Mouse (Mus musculus): Measurements from ENCODE around the gene Ankrd23. TPM values are rescaled to one million over a fixed set of nuclear protein-coding genes. Genes with fewer than 3 reads are reported as not detected.

Gene Ankrd23
- polyA plus RNA-seq, 1 experiment from 2014 or later, result 10.5 TPM

DNA sequence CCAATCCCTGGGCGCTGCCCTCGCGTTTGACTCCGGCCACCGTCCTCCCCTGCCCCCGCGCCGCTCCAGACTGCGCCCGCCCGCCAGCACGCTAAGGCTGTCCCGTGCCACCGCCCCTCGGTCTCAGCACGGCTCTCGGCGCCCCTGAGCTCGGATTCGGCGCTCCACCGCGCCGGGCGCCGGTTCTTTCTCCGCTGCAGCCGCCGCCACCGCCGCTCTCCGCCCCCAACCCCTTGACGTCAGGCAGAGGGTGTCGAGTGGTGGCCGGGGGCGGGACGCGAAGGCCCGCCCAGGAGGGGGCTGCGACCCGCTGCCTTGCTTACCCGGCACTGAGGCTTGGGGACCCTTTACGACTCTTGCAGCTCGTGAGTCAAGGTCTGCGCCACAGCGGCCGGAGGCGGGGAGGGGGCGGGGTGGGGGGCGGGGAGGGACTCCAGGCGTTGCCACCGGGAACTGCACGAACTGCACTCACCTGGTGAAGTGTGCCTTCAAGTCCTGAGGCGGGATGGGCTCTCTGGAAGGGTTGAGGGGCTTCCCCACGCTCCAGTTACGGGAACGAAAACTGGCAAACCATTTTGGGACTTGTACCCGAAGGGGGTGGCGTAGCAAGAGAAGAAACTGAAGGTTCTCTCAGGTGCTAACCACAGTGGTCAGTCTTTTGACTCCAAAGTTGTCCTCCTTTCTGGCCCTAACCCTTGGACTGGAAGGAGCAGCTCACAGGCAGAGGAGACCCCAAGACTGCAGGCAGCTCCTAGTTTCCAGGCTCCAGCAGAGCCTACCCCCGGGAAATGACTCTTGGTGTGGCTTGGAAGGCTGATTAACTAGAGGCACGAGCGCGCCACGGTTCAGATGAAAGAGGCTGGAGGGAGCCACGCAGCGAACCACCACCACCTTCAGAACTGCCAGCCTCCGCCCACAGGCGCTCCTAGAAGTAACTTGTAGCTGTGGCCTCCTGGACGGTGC, 21.6 kb upstream of the Ankrd23 start, which contains the start of gene Sema4c:
Gene Sema4c, minus strand, starts transcription at position 319 of the 963 bp plus-strand sequence.
- peak; percentile 70 for ATAC-seq (ENCODE audit: low FRiP score, low TSS enrichment)

GRCm38 (mm10) chr1:36557457-36558011, 20.9 kb upstream of the Ankrd23 start:
- under 1% methylated on average over 48 of the region's 48 CpGs for WGBS
- H3K27me3 ChIP-seq (ENCODE audit: control insufficient read depth, insufficient read depth, low read length), result no peaks in the 10 kb centered on the region
- H3K27ac ChIP-seq (replicated peaks; ENCODE audit: low read depth, low read length), result peak overlapping the region; percentile 98
- ATAC-seq (ENCODE audit: low FRiP score, low TSS enrichment), result peak; percentile 57
- peaks cover 29% of the 10 kb centered on the region for H3K36me3 ChIP-seq (ENCODE audit: control insufficient read depth, insufficient read depth, low read length)
- no peaks in the 10 kb centered on the region for H3K9me3 ChIP-seq (ENCODE audit: control insufficient read depth, low read length)
- H3K4me1 ChIP-seq (ENCODE audit: control insufficient read depth, insufficient read depth, low read length), result peaks cover 28% of the 10 kb centered on the region
- peak; percentile 84 for DNase-seq
- peak overlapping the region; percentile 100 for H3K4me2 ChIP-seq (ENCODE audit: low read length)
- H3K9ac ChIP-seq (replicated peaks; ENCODE audit: low read length), result peak overlapping the region; percentile 99
- peak overlapping the region; percentile 99 for H3K4me3 ChIP-seq (replicated peaks; ENCODE audit: low read depth, low read length)

More for the DNA sequence above, 21.6 kb upstream of the Ankrd23 start, which contains the start of gene Sema4c:
- no peaks in the 10 kb centered on the region for H3K9me3 ChIP-seq (ENCODE audit: control insufficient read depth, low read length)
- H3K27ac ChIP-seq (replicated peaks; ENCODE audit: low read depth, low read length), result peak within 1 kb of the TSS; percentile 98
- peaks cover 28% of the 10 kb centered on the region for H3K4me1 ChIP-seq (ENCODE audit: control insufficient read depth, insufficient read depth, low read length)
- H3K36me3 ChIP-seq (ENCODE audit: control insufficient read depth, insufficient read depth, low read length), result peaks cover 21% of the 10 kb centered on the region
- H3K4me3 ChIP-seq (replicated peaks; ENCODE audit: low read depth, low read length), result peak within 1 kb of the TSS; percentile 99
- peak within 1 kb of the TSS; percentile 100 for H3K4me2 ChIP-seq (ENCODE audit: low read length)
- under 1% methylated on average over 68 of the region's 69 CpGs for WGBS
- DNase-seq, result peak; percentile 90
- no peaks in the 10 kb centered on the region for H3K27me3 ChIP-seq (ENCODE audit: control insufficient read depth, insufficient read depth, low read length)
- H3K9ac ChIP-seq (replicated peaks; ENCODE audit: low read length), result peak within 1 kb of the TSS; percentile 99

- peak overlapping the region; percentile 100 for H3K4me2 ChIP-seq (ENCODE audit: low read length)
- H3K27ac ChIP-seq (replicated peaks; ENCODE audit: low read depth, low read length), result peak overlapping the region; percentile 98
- H3K9ac ChIP-seq (replicated peaks; ENCODE audit: low read length), result peak overlapping the region; percentile 99
- no peaks in the 10 kb centered on the region for H3K9me3 ChIP-seq (ENCODE audit: control insufficient read depth, low read length)
- H3K27me3 ChIP-seq (ENCODE audit: control insufficient read depth, insufficient read depth, low read length), result no peaks in the 10 kb centered on the region
- ATAC-seq (ENCODE audit: low FRiP score, low TSS enrichment) (peak; percentile 83), DNase-seq (peak; percentile 98)
- peaks cover 36% of the 10 kb centered on the region for H3K36me3 ChIP-seq (ENCODE audit: control insufficient read depth, insufficient read depth, low read length)
- under 1% methylated on average over 52 of the region's 52 CpGs for WGBS
- peaks cover 28% of the 10 kb centered on the region for H3K4me1 ChIP-seq (ENCODE audit: control insufficient read depth, insufficient read depth, low read length)
- H3K4me3 ChIP-seq (replicated peaks; ENCODE audit: low read depth, low read length), result peak overlapping the region; percentile 99
Measured at GRCm38 (mm10) chr1:36556553-36557456, 20.1 kb upstream of the Ankrd23 start.

- Histone ChIP-seq H3K4me1 (ENCODE audit: control insufficient read depth, insufficient read depth, low read length) (peaks cover 28% of the 10 kb centered on the region), H3K27ac (replicated peaks; ENCODE audit: low read depth, low read length) (peak overlapping the region; percentile 98), H3K9me3 (ENCODE audit: control insufficient read depth, low read length) (no peaks in the 10 kb centered on the region), H3K36me3 (ENCODE audit: control insufficient read depth, insufficient read depth, low read length) (peaks cover 45% of the 10 kb centered on the region), H3K9ac (replicated peaks; ENCODE audit: low read length) (peak overlapping the region; percentile 99), H3K4me2 (ENCODE audit: low read length) (peak overlapping the region; percentile 100), H3K4me3 (replicated peaks; ENCODE audit: low read depth, low read length) (peak overlapping the region; percentile 99), H3K27me3 (ENCODE audit: control insufficient read depth, insufficient read depth, low read length) (no peaks in the 10 kb centered on the region)
- 2% methylated on average over 8 of the region's 8 CpGs for WGBS
- no peak for ATAC-seq (ENCODE audit: low FRiP score, low TSS enrichment)
- peak; percentile 44 for DNase-seq
Measured at GRCm38 (mm10) chr1:36555798-36556395, 19.2 kb upstream of the Ankrd23 start.

- Histone ChIP-seq H3K27me3 (ENCODE audit: control insufficient read depth, insufficient read depth, low read length) (no peaks in the 10 kb centered on the region), H3K4me3 (replicated peaks; ENCODE audit: low read depth, low read length) (peak overlapping the region; percentile 99), H3K4me1 (ENCODE audit: control insufficient read depth, insufficient read depth, low read length) (peaks cover 28% of the 10 kb centered on the region), H3K27ac (replicated peaks; ENCODE audit: low read depth, low read length) (peak overlapping the region; percentile 98), H3K9ac (replicated peaks; ENCODE audit: low read length) (peak overlapping the region; percentile 99), H3K9me3 (ENCODE audit: control insufficient read depth, low read length) (no peaks in the 10 kb centered on the region), H3K4me2 (ENCODE audit: low read length) (peak overlapping the region; percentile 100), H3K36me3 (ENCODE audit: control insufficient read depth, insufficient read depth, low read length) (peaks cover 56% of the 10 kb centered on the region)
- ATAC-seq (ENCODE audit: low FRiP score, low TSS enrichment) (no peak), DNase-seq (no peak)
- 74% methylated on average over 21 of the region's 21 CpGs for WGBS
Measured at GRCm38 (mm10) chr1:36554633-36555399, 18.1 kb upstream of the Ankrd23 start.

DNA sequence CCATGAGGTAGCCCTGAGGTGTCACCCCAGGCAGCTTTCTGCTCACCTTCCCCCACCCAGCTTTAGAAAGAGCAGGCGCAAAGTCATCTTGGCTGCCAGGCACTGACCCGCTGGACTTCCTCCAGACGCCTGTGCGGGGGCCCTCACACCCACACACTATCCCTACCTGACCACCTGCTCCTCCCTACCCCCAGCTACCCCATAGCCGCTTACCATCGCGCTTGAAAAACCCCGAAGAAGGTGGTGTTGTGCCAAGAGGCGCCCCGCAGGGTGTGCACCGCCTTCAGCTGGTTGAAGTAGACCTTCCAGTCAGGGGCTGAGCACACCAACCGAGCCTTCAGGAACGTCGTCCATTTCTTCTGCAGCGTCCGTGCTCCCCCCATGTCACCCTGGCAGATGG, 15.8 kb upstream of the Ankrd23 start:
- Histone ChIP-seq H3K9me3 (ENCODE audit: control insufficient read depth, low read length) (no peaks in the 10 kb centered on the region), H3K4me1 (ENCODE audit: control insufficient read depth, insufficient read depth, low read length) (peaks cover 26% of the 10 kb centered on the region), H3K9ac (replicated peaks; ENCODE audit: low read length) (no peak overlapping the region), H3K4me3 (replicated peaks; ENCODE audit: low read depth, low read length) (no peak overlapping the region), H3K27ac (replicated peaks; ENCODE audit: low read depth, low read length) (no peak overlapping the region), H3K4me2 (ENCODE audit: low read length) (no peak overlapping the region), H3K36me3 (ENCODE audit: control insufficient read depth, insufficient read depth, low read length) (peaks cover 72% of the 10 kb centered on the region), H3K27me3 (ENCODE audit: control insufficient read depth, insufficient read depth, low read length) (no peaks in the 10 kb centered on the region)
- WGBS, result 88% methylated on average over 16 of the region's 16 CpGs
- no peak for DNase-seq
- ATAC-seq (ENCODE audit: low FRiP score, low TSS enrichment), result no peak

DNA sequence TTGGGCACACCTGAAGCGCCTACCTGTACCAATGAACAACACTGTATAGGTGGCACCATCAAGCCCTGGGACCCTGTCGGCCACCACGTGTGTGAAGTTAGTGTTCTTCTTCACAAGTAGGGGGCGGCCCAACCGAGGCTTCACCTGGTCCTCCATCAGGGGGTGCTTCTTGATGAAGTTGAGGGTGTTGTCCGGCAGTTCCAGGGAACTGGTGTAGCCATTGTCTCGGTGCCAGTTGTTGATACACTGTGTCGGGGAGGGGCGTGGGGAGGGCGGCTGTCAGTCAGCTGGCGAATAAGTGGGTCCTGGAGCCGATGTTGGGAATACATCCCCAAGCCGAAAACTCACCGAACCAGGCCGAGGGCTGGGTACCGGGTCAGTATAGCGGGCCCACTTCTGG, 15.2 kb upstream of the Ankrd23 start:
- WGBS, result 89% methylated on average over 17 of the region's 17 CpGs
- H3K9ac ChIP-seq (replicated peaks; ENCODE audit: low read length), result no peak overlapping the region
- ATAC-seq (ENCODE audit: low FRiP score, low TSS enrichment) (no peak), DNase-seq (no peak)
- H3K4me1 ChIP-seq (ENCODE audit: control insufficient read depth, insufficient read depth, low read length), result peaks cover 28% of the 10 kb centered on the region
- no peaks in the 10 kb centered on the region for H3K9me3 ChIP-seq (ENCODE audit: control insufficient read depth, low read length)
- H3K27me3 ChIP-seq (ENCODE audit: control insufficient read depth, insufficient read depth, low read length), result no peaks in the 10 kb centered on the region
- H3K27ac ChIP-seq (replicated peaks; ENCODE audit: low read depth, low read length), result no peak overlapping the region
- peaks cover 72% of the 10 kb centered on the region for H3K36me3 ChIP-seq (ENCODE audit: control insufficient read depth, insufficient read depth, low read length)
- H3K4me2 ChIP-seq (ENCODE audit: low read length), result no peak overlapping the region
- H3K4me3 ChIP-seq (replicated peaks; ENCODE audit: low read depth, low read length), result no peak overlapping the region

Measured in midbrain, embryonic 14.5 days (tissue).